Mouse (Mus musculus) urinary bladder, postnatal 0 days (tissue): Measurements from ENCODE around the gene Asgr2. TPM values are rescaled to one million over a fixed set of nuclear protein-coding genes. Genes with fewer than 3 reads are reported as not detected.

ENCODE experiments used
- polyA plus RNA-seq: library from polyadenylated mRNA; unstranded; fragments of >200 nt; fragmentation: Nextera tagmentation; extraction: Ambion mirVana; gene quantifications from 2 replicates; pipeline ENCODE4 v1.2.1, GENCODE M21; 2015

The Asgr2 gene
- polyA plus RNA-seq, result not detected in 2 replicates

GRCm38 (mm10) chr11:70091986-70092783 lies at the start of gene Asgr2:
TSS of gene Asgr2 (plus strand) at chr11:70092644.

GRCm38 (mm10) chr11:70053898-70054570 lies 38.4 kb upstream of the Asgr2 start, which contains the start of gene Asgr1:
TSS of gene Asgr1 (plus strand) at chr11:70054085.

GRCm38 (mm10) chr11:70129926-70130379 lies 37.5 kb downstream of the Asgr2 start, which contains the start of gene Mgl2:
TSS of gene Mgl2 (plus strand) at chr11:70130329.

Other genes with a start within 250 kb of the Asgr2 start
- 94.6 and 111 TPM in 2 replicates for gene Plscr3, start 246.3 kb upstream of the Asgr2 start, polyA plus RNA-seq
- gene Tnk1, start 233.9 kb upstream of the Asgr2 start, polyA plus RNA-seq, result 6.2 and 6.4 TPM in 2 replicates
- gene Tmem95, start 214.6 kb upstream of the Asgr2 start, polyA plus RNA-seq, result not detected in 2 replicates
- gene Kctd11, start 211.2 kb upstream of the Asgr2 start, polyA plus RNA-seq, result 9.2 and 10.3 TPM in 2 replicates
- 0.14 and 0.47 TPM in 2 replicates for gene Acap1, start 197.1 kb upstream of the Asgr2 start, polyA plus RNA-seq
- 2.4 and 2.8 TPM in 2 replicates for gene 2810408A11Rik, start 191.7 kb upstream of the Asgr2 start, polyA plus RNA-seq
- gene Neurl4, start 191.6 kb upstream of the Asgr2 start, polyA plus RNA-seq, result 3.3 and 4.0 TPM in 2 replicates
- gene Gps2, start 178.8 kb upstream of the Asgr2 start, polyA plus RNA-seq, result 40.4 and 40.8 TPM in 2 replicates
- 1,055 and 1,123 TPM in 2 replicates for gene Eif5a, start 170.7 kb upstream of the Asgr2 start, polyA plus RNA-seq
- 0.54 and 1.3 TPM in 2 replicates for gene Ybx2, start 156.8 kb upstream of the Asgr2 start, polyA plus RNA-seq
- 181 and 186 TPM in 2 replicates for gene Slc2a4, start 144.5 kb upstream of the Asgr2 start, polyA plus RNA-seq
- gene Cldn7, start 127.9 kb upstream of the Asgr2 start, polyA plus RNA-seq, result 61.3 and 78.2 TPM in 2 replicates
- 17.5 and 18.5 TPM in 2 replicates for gene Ctdnep1, start 111.5 kb upstream of the Asgr2 start, polyA plus RNA-seq
- 83.8 and 90.4 TPM in 2 replicates for gene Elp5, start 110.1 kb upstream of the Asgr2 start, polyA plus RNA-seq
- gene Gabarap, start 101.5 kb upstream of the Asgr2 start, polyA plus RNA-seq, result 483 and 506 TPM in 2 replicates
- 46.2 and 46.3 TPM in 2 replicates for gene Phf23, start 96.9 kb upstream of the Asgr2 start, polyA plus RNA-seq
- 13.4 and 13.8 TPM in 2 replicates for gene Dvl2, start 92.0 kb upstream of the Asgr2 start, polyA plus RNA-seq
- 89.2 and 94.2 TPM in 2 replicates for gene Acadvl, start 77.2 kb upstream of the Asgr2 start, polyA plus RNA-seq
- gene Dlg4, start 75.7 kb upstream of the Asgr2 start, polyA plus RNA-seq, result 4.8 and 5.2 TPM in 2 replicates
- gene Asgr1, start 38.6 kb upstream of the Asgr2 start, polyA plus RNA-seq, result 0.23 and 0.55 TPM in 2 replicates
- gene Mgl2, start 37.7 kb downstream of the Asgr2 start, polyA plus RNA-seq, result 0.58 and 0.90 TPM in 2 replicates
- gene Clec10a, start 63.6 kb downstream of the Asgr2 start, polyA plus RNA-seq, result 1.6 and 2.0 TPM in 2 replicates
- 0.87 and 1.5 TPM in 2 replicates for gene Slc16a11, start 120.1 kb downstream of the Asgr2 start, polyA plus RNA-seq
- 3.1 and 4.4 TPM in 2 replicates for gene Slc16a13, start 128.4 kb downstream of the Asgr2 start, polyA plus RNA-seq
- gene Bcl6b, start 137.2 kb downstream of the Asgr2 start, polyA plus RNA-seq, result 3.7 and 4.7 TPM in 2 replicates
- 95.7 and 103 TPM in 2 replicates for gene 0610010K14Rik, start 145.3 kb downstream of the Asgr2 start, polyA plus RNA-seq
- 6.7 and 7.6 TPM in 2 replicates for gene Gm21988, start 147.2 kb downstream of the Asgr2 start, polyA plus RNA-seq
- 285 and 308 TPM in 2 replicates for gene Rnasek, start 147.2 kb downstream of the Asgr2 start, polyA plus RNA-seq
- 2.3 and 3.6 TPM in 2 replicates for gene Alox12, start 162.7 kb downstream of the Asgr2 start, polyA plus RNA-seq
- gene Alox12e, start 230.0 kb downstream of the Asgr2 start, polyA plus RNA-seq, result 0.16 and 0.17 TPM in 2 replicates